Mouse (Mus musculus): ENCODE results near the gene Mog. TPM values are rescaled to one million over a fixed set of nuclear protein-coding genes. Genes with fewer than 3 reads are reported as not detected.
"Not testable (repeated sequence)": the region's sequence is repeated elsewhere in the genome, so short reads cannot be mapped to it uniquely, and the experiment has no call there.

Gene Mog
- polyA plus RNA-seq, 1 experiment from 2014 or later, result 0.14 TPM

GRCm38 (mm10) chr17:37029162-37029561, 6.0 kb upstream of the Mog start:
- no peaks in the 10 kb centered on the region for H3K9me3 ChIP-seq
- no peaks in the 10 kb centered on the region for H3K27me3 ChIP-seq (replicated peaks)
- no peak overlapping the region for H3K9ac ChIP-seq
- WGBS, result 60% methylated on average over 8 of the region's 8 CpGs
- H3K4me1 ChIP-seq (replicated peaks), result no peaks in the 10 kb centered on the region
- peak overlapping the region; percentile 95 for H3K27ac ChIP-seq
- ATAC-seq, result peak; percentile 21; the same call in 1 of the 2 replicates
- peak overlapping the region; percentile 58 for H3K4me2 ChIP-seq (replicated peaks)
- peak overlapping the region; percentile 52 for H3K4me3 ChIP-seq (replicated peaks)
- H3K36me3 ChIP-seq, result no peaks in the 10 kb centered on the region

GRCm38 (mm10) chr17:37028683-37029120, 5.5 kb upstream of the Mog start:
- peak overlapping the region; percentile 49; the same call in 1 of the 2 replicates for H3K9ac ChIP-seq
- no peaks in the 10 kb centered on the region for H3K27me3 ChIP-seq (replicated peaks)
- under 1% methylated on average over 14 of the region's 14 CpGs for WGBS
- H3K4me1 ChIP-seq (replicated peaks), result no peaks in the 10 kb centered on the region
- peak overlapping the region; percentile 95 for H3K27ac ChIP-seq
- ATAC-seq, result peak; percentile 99
- H3K36me3 ChIP-seq, result no peaks in the 10 kb centered on the region
- H3K9me3 ChIP-seq, result no peaks in the 10 kb centered on the region
- H3K4me3 ChIP-seq (replicated peaks), result peak overlapping the region; percentile 52
- peak overlapping the region; percentile 58 for H3K4me2 ChIP-seq (replicated peaks)

- Histone ChIP-seq H3K4me3 (replicated peaks) (peak overlapping the region; percentile 52), H3K27ac (peak overlapping the region; percentile 95), H3K36me3 (no peaks in the 10 kb centered on the region), H3K27me3 (replicated peaks) (no peaks in the 10 kb centered on the region), H3K4me1 (replicated peaks) (no peaks in the 10 kb centered on the region), H3K9ac (no peak overlapping the region), H3K9me3 (no peaks in the 10 kb centered on the region), H3K4me2 (replicated peaks) (peak overlapping the region; percentile 58)
- ATAC-seq, result peak; percentile 57
- whole genome bisulfite sequencing, result 5% methylated on average over 10 of the region's 10 CpGs
Measured at GRCm38 (mm10) chr17:37028212-37028611, 5.0 kb upstream of the Mog start.

- Histone ChIP-seq H3K9me3 (no peaks in the 10 kb centered on the region), H3K27me3 (replicated peaks) (no peaks in the 10 kb centered on the region), H3K36me3 (no peaks in the 10 kb centered on the region), H3K4me3 (replicated peaks) (no peak overlapping the region), H3K4me2 (replicated peaks) (no peak overlapping the region), H3K4me1 (replicated peaks) (no peaks in the 10 kb centered on the region), H3K9ac (no peak overlapping the region), H3K27ac (peak overlapping the region; percentile 34; the same call in 1 of the 2 replicates)
- no peak for ATAC-seq
- 96% methylated on average over 4 of the region's 4 CpGs for WGBS
Measured at GRCm38 (mm10) chr17:37027486-37027885, 4.3 kb upstream of the Mog start.

- H3K4me3 ChIP-seq (replicated peaks), result no peak overlapping the region
- no peak for ATAC-seq
Measured at GRCm38 (mm10) chr17:37026425-37026824, 3.2 kb upstream of the Mog start.

GRCm38 (mm10) chr17:37019242-37019641, 4.0 kb downstream of the Mog start:
- H3K36me3 ChIP-seq; H3K27me3 ChIP-seq (replicated peaks); H3K4me2 ChIP-seq (replicated peaks); H3K9ac ChIP-seq; H3K4me3 ChIP-seq (replicated peaks); ATAC-seq; H3K4me1 ChIP-seq (replicated peaks); H3K9me3 ChIP-seq; H3K27ac ChIP-seq: not testable (repeated sequence)
- WGBS, result 93% methylated on average over 5 of the region's 5 CpGs

More at GRCm38 (mm10) chr17:37026425-37026824, 3.2 kb upstream of the Mog start:
- H3K9me3 ChIP-seq, result no peaks in the 10 kb centered on the region
- no peak overlapping the region for H3K4me2 ChIP-seq (replicated peaks)
- no peak overlapping the region for H3K27ac ChIP-seq
- WGBS, result 83% methylated on average over 2 of the region's 2 CpGs
- no peak overlapping the region for H3K9ac ChIP-seq
- no peaks in the 10 kb centered on the region for H3K27me3 ChIP-seq (replicated peaks)
- H3K4me1 ChIP-seq (replicated peaks), result no peaks in the 10 kb centered on the region
- no peaks in the 10 kb centered on the region for H3K36me3 ChIP-seq

GRCm38 (mm10) chr17:37018328-37018727, 4.9 kb downstream of the Mog start:
- Histone ChIP-seq H3K4me2 (replicated peaks) (no peak overlapping the region), H3K36me3 (no peaks in the 10 kb centered on the region), H3K4me1 (replicated peaks) (no peaks in the 10 kb centered on the region), H3K4me3 (replicated peaks) (no peak overlapping the region), H3K9me3 (no peaks in the 10 kb centered on the region), H3K27me3 (replicated peaks) (no peaks in the 10 kb centered on the region), H3K9ac (no peak overlapping the region), H3K27ac (no peak overlapping the region)
- no peak for ATAC-seq
- WGBS, result 76% methylated on average over 3 of the region's 3 CpGs

- Histone ChIP-seq H3K27ac (no peak overlapping the region), H3K9me3 (no peaks in the 10 kb centered on the region), H3K4me1 (replicated peaks) (no peaks in the 10 kb centered on the region), H3K27me3 (replicated peaks) (no peaks in the 10 kb centered on the region), H3K9ac (no peak overlapping the region), H3K4me3 (replicated peaks) (no peak overlapping the region), H3K4me2 (replicated peaks) (no peak overlapping the region), H3K36me3 (no peaks in the 10 kb centered on the region)
- peak; percentile 63; the same call in 1 of the 2 replicates for ATAC-seq
Measured at GRCm38 (mm10) chr17:37016333-37016732, 6.9 kb downstream of the Mog start.

GRCm38 (mm10) chr17:37012141-37012540, 11.1 kb downstream of the Mog start:
- Histone ChIP-seq H3K27me3 (replicated peaks) (no peaks in the 10 kb centered on the region), H3K4me1 (replicated peaks) (no peaks in the 10 kb centered on the region), H3K9me3 (no peaks in the 10 kb centered on the region), H3K36me3 (peaks cover 7% of the 10 kb centered on the region; the same call in 1 of the 2 replicates), H3K4me3 (replicated peaks) (no peak overlapping the region), H3K9ac (no peak overlapping the region), H3K27ac (no peak overlapping the region), H3K4me2 (replicated peaks) (no peak overlapping the region)
- WGBS, result 55% methylated on average over 5 of the region's 5 CpGs
- no peak for ATAC-seq

GRCm38 (mm10) chr17:37011719-37012118, 11.5 kb downstream of the Mog start:
- H3K27me3 ChIP-seq (replicated peaks), result no peaks in the 10 kb centered on the region
- ATAC-seq, result no peak
- H3K9me3 ChIP-seq, result no peaks in the 10 kb centered on the region
- H3K4me2 ChIP-seq (replicated peaks), result no peak overlapping the region
- no peak overlapping the region for H3K9ac ChIP-seq
- 79% methylated on average over 3 of the region's 3 CpGs for WGBS
- H3K4me3 ChIP-seq (replicated peaks), result no peak overlapping the region
- peaks cover 7% of the 10 kb centered on the region; the same call in 1 of the 2 replicates for H3K36me3 ChIP-seq
- no peak overlapping the region for H3K27ac ChIP-seq
- H3K4me1 ChIP-seq (replicated peaks), result no peaks in the 10 kb centered on the region

- no peaks in the 10 kb centered on the region for H3K27me3 ChIP-seq (replicated peaks)
- H3K36me3 ChIP-seq, result peaks cover 7% of the 10 kb centered on the region; the same call in 1 of the 2 replicates
- H3K9me3 ChIP-seq, result no peaks in the 10 kb centered on the region
- no peak overlapping the region for H3K27ac ChIP-seq
- no peak for ATAC-seq
- H3K4me2 ChIP-seq (replicated peaks), result no peak overlapping the region
- 93% methylated on average over 17 of the region's 17 CpGs for WGBS
- no peaks in the 10 kb centered on the region for H3K4me1 ChIP-seq (replicated peaks)
- H3K4me3 ChIP-seq (replicated peaks), result no peak overlapping the region
- H3K9ac ChIP-seq, result no peak overlapping the region
Measured at GRCm38 (mm10) chr17:37009460-37010042, 13.6 kb downstream of the Mog start.

- Histone ChIP-seq H3K36me3 (peaks cover 7% of the 10 kb centered on the region; the same call in 1 of the 2 replicates), H3K9me3 (no peaks in the 10 kb centered on the region), H3K27me3 (replicated peaks) (no peaks in the 10 kb centered on the region), H3K4me2 (replicated peaks) (no peak overlapping the region), H3K27ac (no peak overlapping the region), H3K4me1 (replicated peaks) (no peaks in the 10 kb centered on the region), H3K9ac (no peak overlapping the region), H3K4me3 (replicated peaks) (no peak overlapping the region)
- ATAC-seq, result no peak
- 89% methylated on average over 6 of the region's 6 CpGs for WGBS
Measured at GRCm38 (mm10) chr17:37008161-37008560, 15.0 kb downstream of the Mog start.

GRCm38 (mm10) chr17:37003366-37003765, 19.8 kb downstream of the Mog start:
- ATAC-seq, result no peak
- Histone ChIP-seq H3K4me2 (replicated peaks) (peak overlapping the region; percentile 88), H3K27ac (no peak overlapping the region), H3K9ac (peak overlapping the region; percentile 79), H3K4me3 (replicated peaks) (peak overlapping the region; percentile 59), H3K4me1 (replicated peaks) (no peaks in the 10 kb centered on the region), H3K36me3 (no peaks in the 10 kb centered on the region), H3K9me3 (no peaks in the 10 kb centered on the region), H3K27me3 (replicated peaks) (no peaks in the 10 kb centered on the region)
- 20% methylated on average over 4 of the region's 4 CpGs for WGBS

Data from intestine, embryonic 15.5 days (tissue).